Mouse (Mus musculus): Measurements from ENCODE around the gene Spns1.
"Not testable (repeated sequence)": the region's sequence is repeated elsewhere in the genome, so short reads cannot be mapped to it uniquely, and the experiment has no call there.

Spns1 gene

GRCm38 (mm10) chr7:126377278-126378158, at the start of gene Spns1:
Spns1 (minus strand) TSS chr7:126377450.
- DNase-seq, result peak; percentile 87

GRCm38 (mm10) chr7:126424161-126424560, 46.9 kb upstream of the Spns1 start:
- DNase-seq, result no peak

- DNase-seq, result peak; percentile 37 to 41
Observed at GRCm38 (mm10) chr7:126421756-126422155, 44.5 kb upstream of the Spns1 start.

- DNase-seq, result no peak
Observed at GRCm38 (mm10) chr7:126418496-126418895, 41.2 kb upstream of the Spns1 start.

DNA sequence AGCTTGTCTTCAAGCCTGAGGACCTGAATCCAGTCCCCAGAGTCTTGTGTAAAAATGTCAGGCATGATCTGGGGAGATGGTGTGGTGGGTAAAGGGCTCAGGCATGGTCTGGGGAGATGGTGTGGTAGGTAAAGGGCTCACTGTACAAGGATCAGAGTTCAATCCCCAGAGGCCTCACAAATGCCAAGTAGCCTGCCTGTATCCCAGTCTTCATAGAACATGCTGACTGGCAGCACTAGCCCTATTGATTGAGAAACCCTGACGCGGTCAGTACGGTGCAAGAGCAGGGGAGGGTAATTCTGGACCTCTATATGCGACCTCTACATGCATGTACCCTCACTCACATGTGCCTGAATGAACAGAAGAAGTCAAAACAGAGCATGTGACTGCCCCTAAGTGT, 40.4 kb upstream of the Spns1 start:
- no peak for DNase-seq

DNA sequence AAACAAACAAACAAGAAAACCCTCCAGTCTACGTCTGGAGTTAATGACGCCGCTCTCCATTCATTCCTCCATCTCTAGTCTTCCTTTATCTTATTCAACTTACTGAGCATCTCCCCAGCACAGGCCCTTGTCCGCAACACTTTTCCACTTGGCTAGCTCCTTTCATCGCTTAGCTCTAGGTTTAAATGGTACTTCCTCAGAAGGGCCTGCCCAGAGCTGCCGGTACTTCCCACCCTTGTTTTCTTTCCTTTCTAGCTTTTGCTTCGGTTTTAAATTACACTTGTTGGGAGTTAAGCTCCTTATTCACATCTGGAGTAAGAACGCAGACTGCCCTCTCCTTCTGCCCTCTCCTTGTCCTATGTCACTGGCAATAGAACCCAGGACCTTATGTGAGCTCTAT, 39.8 kb upstream of the Spns1 start:
- DNase-seq, result peak; percentile 24 to 45

- peak; percentile 51 to 67 for DNase-seq
Observed at GRCm38 (mm10) chr7:126416615-126417014, 39.4 kb upstream of the Spns1 start.

GRCm38 (mm10) chr7:126414725-126415124, 37.5 kb upstream of the Spns1 start, which contains the start of gene Cd19:
Cd19 (minus strand) TSS chr7:126414889.
- peak; percentile 71 to 75 for DNase-seq

DNA sequence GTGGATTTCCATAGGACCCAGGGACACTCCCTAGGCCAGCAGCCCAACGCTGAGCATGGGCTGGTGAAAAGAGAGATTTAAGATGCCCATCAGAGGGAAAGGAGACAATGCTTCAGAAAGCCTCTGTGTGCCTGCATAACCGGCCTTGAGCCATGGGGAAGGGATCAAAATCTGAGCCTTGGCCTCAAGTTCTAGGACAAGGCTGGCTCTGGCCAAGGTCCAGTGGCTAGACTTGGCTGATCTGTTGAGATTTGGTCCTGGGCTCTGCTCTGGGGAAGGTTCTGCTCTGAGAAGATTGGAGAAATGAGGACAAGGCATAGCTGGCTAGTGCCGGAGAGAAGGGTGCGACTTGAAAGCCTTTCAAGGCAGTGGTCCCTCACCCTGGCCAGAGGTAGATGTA, 33.8 kb upstream of the Spns1 start:
- no peak for DNase-seq

- no peak for DNase-seq
Observed at GRCm38 (mm10) chr7:126408686-126409085, 31.4 kb upstream of the Spns1 start.

DNA sequence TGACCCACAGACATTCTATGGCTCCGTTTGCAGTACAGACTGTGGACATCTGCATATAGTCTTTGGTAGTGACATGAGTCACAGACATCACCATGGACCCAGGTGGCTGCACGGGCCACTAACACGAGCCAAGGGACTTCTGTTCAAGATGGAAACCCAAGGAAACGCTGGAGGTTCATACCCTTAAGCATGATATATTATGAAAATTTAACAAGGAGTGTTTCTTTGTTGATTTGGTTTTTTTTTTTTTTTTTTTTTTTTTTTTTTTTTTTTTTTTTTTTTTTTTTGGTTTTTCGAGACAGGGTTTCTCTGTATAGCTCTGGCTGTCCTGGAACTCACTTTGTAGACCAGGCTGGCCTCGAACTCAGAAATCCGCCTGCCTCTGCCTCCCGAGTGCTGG, 25.3 kb upstream of the Spns1 start:
- DNase-seq, result not testable (repeated sequence)

DNA sequence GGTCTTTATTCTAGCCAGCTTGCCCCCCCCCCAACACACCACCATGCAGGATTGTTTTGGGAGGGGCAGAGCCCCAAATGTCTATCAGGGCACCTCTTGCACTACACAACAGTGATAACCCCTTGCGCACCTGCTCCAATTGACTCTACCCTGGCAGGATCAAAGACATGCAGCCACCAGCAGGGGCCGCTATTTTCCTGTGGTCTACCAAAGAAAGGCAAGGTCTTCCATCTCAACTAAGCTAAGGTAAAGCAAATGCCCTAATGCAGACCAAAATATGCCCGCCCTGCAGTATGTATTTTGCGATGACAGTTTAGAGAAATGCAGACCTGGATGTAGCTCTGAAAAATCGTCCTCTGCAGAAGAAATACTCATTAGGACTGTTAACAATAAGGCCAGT, 22.3 kb upstream of the Spns1 start:
- DNase-seq, result peak; percentile 78 to 92

GRCm38 (mm10) chr7:126397822-126398221, 20.6 kb upstream of the Spns1 start:
- no peak for DNase-seq

GRCm38 (mm10) chr7:126397221-126397620, 20.0 kb upstream of the Spns1 start:
- no peak for DNase-seq

GRCm38 (mm10) chr7:126396298-126397119, 19.3 kb upstream of the Spns1 start, which contains the start of gene Nfatc2ip:
Nfatc2ip (minus strand) TSS chr7:126396737.
- peak; percentile 91 to 94 for DNase-seq

DNA sequence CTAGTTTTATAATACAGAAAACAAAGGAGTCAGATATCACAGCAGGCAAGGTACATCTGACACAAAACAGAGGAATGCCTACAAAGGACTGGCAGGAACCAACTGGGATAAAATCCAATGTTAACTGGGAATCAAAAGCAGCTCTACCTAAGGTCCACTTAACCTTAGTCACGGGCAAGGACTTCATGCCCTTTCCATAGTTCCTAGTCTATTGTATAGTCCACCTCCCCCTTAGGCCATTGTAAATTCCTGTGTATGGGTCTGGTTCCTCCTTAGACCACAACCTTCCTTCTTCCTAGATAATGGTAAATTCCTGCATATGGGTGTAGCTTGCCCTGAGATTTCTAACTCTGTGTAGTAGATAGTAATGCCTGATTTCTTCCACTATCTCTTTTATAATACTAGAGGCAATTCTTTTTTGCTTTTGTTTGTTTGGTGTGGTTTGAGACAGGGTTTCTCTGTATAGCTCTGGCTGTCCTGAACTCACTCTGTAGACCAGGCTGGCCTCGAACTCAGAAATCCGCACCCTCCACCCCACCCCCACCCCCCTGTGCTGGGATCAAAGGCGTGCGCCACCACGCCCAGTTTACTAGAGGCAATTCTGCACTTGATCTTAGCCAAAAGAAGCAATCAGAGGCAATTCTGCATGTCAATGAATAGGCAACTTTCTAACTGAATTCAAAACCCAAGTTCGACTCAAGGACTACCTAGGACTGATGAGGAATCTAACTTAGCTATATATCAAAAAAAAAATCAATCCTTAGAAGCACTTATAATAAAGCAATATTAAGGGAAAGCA, 15.0 kb upstream of the Spns1 start:
- DNase-seq, result not testable (repeated sequence)

DNA sequence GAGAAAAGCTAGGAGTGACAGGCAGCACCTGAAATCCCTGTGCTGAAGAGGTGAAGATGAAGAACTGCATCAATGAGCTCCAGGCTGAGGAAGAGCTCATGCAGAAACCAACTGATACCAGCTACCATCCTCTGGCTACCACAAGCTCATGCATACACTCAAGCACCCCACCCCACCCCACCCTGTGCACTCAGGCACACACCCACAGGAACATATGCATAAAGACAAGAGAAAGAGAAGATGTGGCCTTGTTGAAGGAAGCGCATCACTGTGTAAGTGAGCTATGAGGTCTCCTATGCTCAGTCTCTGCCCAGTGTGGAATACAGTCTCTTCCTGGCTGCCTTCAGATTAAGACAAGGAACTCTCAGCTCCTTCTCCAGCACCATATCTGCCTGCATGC, 10.9 kb upstream of the Spns1 start:
- no peak for DNase-seq

DNA sequence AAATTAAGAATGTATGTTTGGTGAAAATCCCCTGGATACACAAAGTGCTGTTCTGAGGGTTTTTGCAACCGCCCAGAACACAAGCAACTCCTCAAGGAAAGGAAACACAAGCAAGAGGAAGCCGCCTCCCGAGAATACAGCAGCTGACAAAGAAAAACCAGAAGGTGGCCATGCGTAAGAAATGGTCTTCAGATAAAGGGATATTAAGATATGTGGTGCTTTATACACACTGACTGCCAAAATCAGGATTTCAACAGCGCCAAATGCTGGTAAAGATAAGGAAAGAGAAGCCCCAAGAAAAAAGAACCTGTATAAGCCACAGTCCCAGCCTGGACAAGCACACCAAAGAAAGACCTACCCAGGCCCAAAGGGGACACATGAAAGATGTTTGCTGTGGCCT, 6.3 kb upstream of the Spns1 start:
- no peak for DNase-seq

- peak; percentile 25 to 39 for DNase-seq
Observed at GRCm38 (mm10) chr7:126376903-126377277, 360 bp downstream of the Spns1 start.

- DNase-seq, result no peak
Observed at GRCm38 (mm10) chr7:126375012-126375411, 2.2 kb downstream of the Spns1 start.

GRCm38 (mm10) chr7:126374526-126374925, 2.7 kb downstream of the Spns1 start:
- DNase-seq, result no peak

GRCm38 (mm10) chr7:126373007-126373406, 4.2 kb downstream of the Spns1 start:
- no peak for DNase-seq

DNA sequence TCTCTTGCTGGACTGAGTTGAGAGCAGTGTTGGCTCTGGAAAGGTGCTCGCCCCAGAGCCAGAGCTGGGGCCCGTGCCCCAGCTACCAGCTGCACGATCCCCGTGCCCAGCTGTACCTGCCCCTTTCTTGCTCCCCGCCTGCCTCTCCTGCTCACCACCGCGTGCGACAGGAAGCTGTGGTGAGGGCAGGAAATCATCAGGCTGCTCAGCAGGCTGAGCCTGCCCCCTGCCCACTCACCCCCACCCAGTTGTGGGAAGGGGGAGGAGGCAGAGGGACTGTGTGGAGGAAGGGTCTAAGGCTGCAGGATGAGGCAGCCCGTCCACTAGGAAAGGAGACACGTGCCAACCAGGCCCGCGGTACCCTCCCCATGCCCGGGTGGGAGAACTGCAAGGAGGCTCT, 7.9 kb downstream of the Spns1 start, which contains the start of gene Lat:
TSS of gene Lat (minus strand) at position 178 of the 400 bp plus-strand sequence.
- peak; percentile 66 to 74 for DNase-seq
